Mouse (Mus musculus) right cerebral cortex, postnatal 36 days (tissue): ENCODE data around the gene Caly.
A peak's percentile ranks its signal among the peaks of the same experiment; 100 is the strongest.

Experiments
- DNase-seq, 2 experiments: peaks; one replicate each; pipeline ENCODE4 v3.0.0; 2022; ENCODE audit warnings: low spot score in 2 of 2, mixed read lengths in 1 of 2

Caly gene

DNA sequence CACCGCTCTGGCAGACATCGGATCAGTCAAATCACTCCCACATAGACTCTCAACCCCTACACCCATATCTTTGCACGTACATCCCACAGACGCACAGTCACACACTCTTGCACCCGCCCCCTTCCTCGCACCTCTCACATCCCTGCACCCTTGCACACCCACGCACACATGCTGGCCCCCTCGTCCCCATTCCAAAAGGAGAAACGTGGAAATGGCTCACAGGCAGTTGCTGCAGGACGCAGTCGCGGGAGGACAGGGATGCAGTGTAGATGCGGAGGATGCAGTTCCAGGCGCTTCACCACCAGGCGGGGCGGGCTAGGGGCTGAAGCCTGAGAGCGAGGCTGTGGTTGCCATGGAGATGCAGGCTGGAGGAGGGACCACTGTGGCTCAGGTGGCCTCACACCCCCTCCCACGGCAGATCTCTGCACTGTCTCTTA, at the start of gene Caly:
TSS of gene Caly (minus strand) at position 307 of the 437 bp plus-strand sequence.
- DNase-seq = peak; percentile 95 to 96

DNA sequence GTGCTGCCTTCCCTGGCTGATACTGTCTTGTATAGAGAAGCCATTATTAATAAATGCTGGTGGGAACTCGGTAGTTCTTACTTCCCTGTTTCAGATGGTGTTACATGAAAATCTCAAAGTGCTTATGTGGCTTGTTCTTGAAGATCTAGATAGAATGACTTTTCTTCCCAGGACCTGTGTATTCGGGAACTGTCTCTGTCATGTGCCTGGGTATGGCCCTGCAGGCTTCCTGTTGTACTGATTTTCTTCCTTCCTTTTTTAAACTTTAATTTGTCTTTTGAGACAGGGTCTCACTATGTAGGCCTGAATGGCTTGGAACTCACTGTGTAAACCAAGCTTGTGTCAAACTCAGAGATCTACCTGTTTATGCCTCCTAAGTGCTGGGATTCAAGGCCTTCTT, 45.6 kb upstream of the Caly start:
- no peak for DNase-seq

DNA sequence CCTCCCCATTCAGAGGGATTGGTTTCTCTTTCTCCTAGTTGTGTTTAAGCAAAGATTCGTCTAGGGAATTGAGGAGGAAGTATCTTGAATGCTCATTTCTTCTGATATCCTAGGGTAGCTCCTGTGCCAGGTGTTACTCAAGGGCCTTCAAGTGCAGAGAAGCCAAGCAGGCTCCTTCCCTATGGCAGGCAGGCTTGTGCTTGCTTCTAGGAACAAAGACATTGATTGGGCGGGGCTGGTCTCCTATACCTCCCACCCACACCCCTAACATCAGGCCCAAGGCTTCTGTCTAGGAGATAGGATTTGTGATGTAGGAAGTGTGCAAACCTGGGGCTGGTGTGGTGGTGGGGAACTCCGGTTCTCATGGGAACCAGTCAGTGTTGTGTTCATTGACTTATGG, 44.6 kb upstream of the Caly start:
- no peak for DNase-seq

DNA sequence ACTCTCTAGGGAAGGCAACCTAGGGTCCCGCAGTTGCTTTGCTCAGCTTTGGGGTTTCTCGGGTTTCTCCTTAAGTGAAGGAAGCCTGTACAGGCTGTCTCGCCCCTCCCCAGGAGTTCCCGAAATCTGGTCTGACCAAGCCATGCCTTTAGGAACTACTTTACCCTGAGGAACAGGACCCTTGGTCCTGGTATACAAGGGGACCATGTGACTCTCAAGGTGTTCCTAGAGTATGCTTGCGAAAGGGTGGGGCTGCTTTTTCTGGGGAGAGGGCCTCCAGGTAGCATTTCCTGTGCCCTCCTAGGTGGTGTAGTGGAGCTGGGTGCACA, 43.6 kb upstream of the Caly start:
- no peak for DNase-seq

DNA sequence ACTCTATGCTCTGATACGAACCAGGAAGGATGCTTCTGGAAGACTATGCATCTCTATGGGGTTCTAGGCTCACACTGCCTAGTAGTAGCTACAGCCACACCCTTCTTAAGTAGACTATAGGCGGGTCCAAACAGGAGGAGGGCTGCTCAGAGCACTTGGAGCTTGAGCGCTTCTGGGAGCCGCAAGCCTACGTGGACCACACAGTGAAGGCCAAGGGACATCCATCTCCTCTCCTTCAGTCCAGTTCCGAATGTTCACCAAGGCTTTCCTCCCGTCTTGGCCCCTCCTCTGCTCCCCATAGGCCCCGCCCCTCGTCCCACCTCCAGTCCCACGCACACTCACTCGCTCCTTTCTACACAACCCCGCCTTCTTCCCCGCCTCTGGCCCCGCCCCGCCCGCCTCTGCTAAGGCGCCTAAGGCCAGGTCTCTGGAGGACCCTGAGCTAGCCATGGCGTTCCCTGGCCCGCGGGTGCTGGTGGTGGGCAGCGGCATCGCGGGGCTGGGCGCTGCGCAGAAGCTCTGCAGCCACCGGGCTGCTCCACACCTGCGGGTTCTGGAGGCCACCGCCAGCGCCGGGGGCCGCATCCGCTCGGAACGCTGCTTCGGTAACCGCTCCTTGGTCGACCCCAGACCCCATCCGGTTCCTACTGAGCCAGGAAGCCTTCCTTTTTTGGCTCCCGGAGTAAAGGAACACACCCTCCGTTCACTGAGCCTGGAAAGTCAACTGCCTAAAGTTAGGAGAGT, 43.1 kb upstream of the Caly start:
- peak; percentile 79 to 84 for DNase-seq

DNA sequence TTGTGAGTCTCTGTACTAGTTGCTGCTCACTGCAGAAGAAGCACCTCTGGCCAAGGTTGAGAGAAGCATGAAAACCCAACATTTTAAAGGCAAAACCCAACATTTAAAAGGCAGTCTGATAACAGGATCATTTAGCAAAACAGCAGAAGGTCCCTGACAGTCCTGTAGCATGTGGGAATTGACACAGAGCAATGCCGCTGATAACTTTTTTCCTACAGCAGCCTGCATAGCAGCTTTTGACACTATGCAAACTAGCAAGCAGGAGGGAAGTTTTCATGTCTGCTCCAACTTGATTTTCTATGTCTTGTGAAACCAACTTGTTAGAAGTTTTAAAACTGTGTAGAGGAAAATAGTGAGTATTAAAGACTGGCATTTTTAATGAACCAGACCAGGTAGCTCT, 42.0 kb upstream of the Caly start:
- DNase-seq = no peak

DNA sequence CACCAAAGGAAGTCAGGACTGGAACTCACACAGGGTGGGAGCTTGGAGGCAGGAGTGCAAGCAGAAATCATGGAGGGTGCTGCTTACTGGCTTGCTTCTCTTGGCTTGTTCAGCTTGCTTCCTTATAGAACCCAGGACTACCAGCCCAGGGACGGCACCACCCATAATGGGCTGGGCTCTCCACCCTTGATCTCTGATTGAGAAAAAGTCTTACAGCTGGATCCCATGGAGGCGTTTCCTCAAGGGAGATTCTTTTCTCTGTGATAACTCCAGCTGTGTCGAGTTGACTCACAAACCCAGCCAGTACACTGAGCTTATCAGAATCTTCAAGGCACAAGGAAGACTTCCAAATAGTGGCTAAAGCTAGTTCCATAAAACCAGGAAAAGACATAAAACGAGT, 40.4 kb upstream of the Caly start:
- DNase-seq = no peak

DNA sequence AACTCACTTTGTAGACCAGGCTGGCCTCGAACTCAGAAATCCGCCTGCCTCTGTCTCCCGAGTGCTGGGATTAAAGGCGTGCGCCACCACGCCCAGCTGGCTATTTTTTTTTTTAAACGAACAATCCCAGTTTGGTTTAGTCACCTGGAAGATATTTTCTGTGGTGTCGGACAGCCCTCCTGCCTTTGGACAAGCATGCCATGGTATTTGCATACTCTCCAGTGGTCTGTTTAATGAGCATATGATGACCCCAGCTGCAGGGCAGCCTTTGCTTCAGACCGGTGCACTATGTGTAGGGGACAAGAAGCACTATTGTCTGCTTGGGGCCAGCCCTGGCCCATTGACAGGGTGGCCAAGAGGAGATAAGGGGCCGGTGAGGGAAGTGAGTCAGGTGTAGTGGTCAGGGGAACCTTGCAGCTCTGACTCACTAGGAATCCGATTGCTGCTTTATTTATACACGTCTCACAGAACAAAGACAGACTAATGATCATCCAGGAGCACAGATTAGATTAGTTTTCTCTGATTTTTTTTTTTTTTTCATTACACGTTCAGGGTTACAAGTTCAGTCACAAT, 39.1 kb upstream of the Caly start:
- no peak for DNase-seq

DNA sequence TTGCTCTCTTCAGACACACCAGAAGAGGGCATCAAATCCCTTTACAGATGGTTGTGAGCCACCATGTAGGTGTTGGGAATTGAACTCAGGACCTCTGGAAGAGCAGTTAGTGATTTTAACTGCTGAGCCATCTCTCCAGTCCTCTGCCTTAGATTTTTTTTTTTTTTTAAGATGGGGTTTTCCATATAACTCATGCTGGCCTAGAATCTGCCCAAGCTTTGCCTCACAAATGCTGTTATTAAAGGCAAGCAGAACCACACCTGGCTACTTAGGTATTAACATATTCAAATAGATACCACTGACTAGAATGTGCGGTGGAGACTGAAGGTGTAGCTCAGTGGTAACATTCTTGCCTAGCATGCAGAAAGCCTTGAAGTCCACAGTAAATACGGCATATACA, 38.1 kb upstream of the Caly start:
- DNase-seq = no peak

DNA sequence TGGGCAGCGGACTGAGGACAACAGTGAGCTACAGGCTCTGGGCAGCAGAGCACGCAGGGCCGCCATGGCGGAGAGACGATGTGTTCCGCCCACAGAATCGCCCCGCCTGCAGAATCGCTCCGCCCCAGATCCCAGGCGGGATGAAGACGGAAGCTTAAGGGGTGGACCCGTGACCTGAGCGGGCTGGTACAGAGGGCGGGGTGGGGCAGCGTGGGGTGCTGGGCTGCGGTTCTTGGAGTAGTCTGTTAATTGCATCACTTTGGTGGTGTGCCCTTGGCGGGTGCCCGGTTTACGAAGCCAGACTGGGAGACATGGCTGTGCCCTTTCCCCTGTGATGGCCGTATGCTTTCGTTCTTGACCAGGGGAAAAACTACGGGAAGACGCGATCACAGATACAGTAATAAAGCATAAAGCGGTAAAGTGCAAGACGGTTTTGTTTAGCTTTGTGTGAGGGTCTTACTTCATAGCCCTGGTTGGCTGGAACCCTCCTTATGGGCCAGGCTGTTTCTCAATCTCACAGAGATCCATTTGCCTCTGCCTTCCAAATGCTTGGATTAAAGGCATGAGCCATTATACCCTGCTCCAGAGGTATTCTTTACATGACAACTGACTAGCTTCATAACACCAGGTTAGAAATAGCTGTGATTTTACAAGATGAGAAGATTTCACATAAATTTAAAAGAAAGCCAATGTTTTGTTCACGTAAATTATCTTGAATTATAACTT, 34.1 kb upstream of the Caly start, which contains the start of gene Echs1:
TSS of gene Echs1 (minus strand) at position 148 of the 726 bp plus-strand sequence.
- peak; percentile 79 to 82 for DNase-seq

DNA sequence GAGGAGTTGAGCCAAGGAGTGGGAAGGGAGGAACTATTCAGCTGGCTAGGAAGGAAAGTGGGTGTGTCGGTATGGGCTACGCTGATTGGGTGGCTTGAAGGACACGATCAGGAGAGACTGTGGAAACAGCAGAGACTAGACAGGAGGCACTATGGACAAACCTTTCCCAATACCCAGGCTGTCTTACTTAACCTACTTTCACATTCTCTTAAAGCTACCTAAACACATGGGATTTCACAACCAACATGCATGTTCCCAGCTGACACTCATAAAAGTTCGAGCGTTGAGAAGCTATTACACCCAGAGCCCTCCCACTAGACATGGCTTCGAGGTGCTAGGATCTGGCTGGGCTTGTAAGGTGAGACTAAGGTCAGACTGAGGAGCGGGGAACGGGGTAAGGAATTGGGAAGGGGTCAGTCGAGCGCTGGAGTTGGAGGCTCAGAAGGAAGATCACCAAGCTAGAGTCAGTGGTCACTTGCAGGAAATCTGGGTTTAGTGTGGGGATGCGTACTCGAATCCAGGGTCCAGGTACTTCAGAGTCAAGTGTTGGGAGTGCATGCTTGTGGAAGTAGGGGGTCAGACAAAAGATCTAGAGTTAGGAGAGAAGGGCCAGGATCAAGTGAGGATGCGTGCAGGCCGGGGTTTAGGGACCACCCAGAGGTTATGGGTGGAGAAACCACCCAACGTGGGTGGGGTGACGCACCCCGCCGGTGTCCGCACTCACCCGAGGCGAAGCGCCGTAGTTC, 33.4 kb upstream of the Caly start, which contains the start of gene Paox:
TSS of gene Paox (plus strand) at position 217 of the 746 bp plus-strand sequence.
- DNase-seq = peak; percentile 33 to 55

DNA sequence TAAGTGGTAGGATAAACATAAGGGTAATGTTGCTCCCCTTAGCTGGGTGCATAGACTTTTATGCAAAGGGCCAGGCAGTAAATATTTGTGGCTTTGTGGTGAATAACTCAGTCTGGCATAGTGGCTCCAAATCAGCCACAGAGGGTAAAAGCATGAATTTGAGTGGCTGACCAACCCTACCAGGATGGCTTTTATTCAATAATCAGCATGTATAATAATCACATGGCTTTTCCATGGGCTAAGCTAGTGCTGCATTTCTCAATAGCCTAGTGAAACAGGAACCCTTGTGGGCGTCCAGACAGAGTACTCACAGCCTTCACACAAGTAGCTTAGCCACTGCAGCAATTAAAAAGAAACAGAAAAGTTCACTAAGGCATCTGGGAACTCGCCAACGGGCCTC, 29.6 kb upstream of the Caly start:
- no peak for DNase-seq

DNA sequence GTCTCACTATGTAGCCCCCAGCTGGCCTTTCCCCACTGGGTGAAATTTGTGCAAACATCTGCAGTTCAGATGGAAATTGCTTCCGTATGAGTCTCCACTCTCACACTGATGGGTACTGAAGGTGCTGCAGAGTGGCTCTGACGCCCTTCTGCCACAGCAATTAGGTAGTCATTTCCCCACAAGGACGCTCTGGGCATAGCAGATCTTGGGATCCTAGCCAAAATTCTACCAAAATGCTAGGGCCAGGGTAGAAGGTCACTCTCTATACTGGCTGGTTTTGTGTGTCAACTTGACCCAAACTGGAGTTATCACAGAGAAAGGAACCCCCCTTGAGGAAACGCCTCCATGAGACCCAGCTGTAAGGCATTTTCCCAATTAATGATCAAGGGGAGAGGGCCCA, 21.7 kb upstream of the Caly start:
- DNase-seq = no peak

DNA sequence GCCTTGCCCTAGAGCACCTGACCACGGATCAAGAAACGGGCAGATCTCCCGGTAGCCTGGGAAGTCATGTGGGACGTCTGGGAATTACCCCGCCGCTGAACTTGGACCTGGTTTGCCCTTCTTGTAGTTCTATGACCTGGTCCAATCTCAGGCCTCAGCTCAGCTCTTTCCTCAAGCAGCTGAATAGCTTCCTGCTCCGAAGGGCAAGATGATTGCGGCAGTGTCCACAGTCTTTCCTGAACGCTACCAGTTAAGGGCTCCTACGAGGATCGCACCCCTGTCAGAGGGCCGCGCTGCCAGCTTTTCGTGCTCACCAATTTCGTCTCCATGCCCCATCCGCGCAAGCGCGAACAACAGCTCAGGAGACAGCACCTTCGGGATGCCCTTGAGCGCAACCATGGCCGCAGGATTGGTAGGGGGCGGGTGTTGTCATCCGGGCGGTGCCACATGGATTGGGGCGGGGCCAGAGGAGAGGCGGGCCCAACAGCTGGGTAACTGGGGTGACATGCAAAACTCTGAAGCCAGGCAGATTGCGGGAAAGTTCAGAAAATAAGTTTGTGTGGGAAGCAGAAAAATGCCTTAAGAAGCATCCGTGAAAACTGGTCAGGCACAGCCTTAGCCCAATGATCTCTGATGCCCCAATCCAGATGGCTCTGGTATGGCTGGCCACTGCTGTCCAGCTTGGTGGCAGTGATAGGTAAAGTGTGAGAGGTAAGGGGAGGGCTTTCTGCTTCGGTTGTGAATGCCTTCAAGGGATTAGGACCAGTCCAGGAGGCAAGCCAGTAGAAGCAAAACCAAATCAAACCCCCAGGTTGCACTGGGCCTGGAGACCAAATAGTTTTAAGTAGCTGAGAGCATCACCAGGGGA, 19.9 kb upstream of the Caly start, which contains the start of gene Fuom:
TSS of gene Fuom (minus strand) at position 449 of the 868 bp plus-strand sequence.
- peak; percentile 78 to 81 for DNase-seq

DNA sequence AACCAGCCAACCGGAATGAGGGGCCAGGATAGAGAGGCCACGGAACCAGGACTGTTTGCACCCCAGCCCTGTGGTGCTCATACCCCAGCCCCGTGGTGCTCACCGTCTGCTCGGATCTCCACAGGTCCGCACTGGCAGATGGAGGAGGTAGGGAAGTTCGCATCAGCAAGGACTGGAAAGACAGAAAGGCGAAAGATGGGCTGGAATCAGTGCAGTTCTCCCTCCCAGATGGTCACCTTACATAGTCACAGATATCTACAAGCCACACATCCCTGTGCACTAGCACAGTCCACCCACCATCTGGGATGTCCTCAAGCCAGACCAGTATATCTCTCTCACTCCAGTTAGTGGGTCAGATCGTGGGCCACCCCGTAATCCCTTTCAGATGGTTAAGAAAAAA, 19.1 kb upstream of the Caly start:
- no peak for DNase-seq

DNA sequence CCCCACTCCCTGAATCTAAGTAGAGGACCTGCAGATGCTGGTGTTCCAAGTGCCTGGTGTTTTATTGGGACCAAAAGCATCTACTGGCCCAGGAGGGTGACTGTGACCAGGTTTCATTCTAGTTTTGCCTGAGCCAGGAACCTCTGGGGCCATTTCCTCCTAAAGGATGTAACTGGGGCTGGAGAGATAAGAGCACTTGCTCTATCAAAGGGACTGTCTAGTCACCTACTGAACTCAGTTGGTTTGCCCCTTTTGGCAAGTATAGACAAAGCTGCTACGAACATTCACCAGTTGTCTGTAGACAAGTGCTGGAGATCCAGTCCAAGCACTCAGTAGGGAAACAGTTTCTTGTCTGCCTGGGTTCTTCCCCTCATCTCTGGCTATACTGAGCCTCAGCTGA, 16.1 kb upstream of the Caly start:
- no peak for DNase-seq

DNA sequence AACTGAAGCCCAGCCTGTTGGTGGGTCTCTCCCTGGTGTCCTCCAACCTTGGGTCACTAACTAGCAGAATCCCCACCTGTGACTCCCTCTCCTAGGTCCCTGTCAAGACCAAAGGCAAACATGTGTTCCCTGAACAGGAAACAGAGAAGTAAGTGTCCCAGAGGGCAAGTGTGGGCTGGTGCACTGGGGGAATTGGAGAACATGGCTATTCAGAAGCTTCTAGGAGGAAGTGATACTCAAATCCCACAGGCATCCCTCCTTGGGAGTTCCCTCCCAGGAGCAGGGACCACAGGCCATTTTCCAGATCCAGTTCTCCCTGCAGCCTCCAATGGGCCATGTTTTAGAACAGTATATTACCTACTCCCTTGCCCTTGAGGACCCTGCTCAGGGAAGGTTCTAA, 13.7 kb upstream of the Caly start:
- DNase-seq = no peak

DNA sequence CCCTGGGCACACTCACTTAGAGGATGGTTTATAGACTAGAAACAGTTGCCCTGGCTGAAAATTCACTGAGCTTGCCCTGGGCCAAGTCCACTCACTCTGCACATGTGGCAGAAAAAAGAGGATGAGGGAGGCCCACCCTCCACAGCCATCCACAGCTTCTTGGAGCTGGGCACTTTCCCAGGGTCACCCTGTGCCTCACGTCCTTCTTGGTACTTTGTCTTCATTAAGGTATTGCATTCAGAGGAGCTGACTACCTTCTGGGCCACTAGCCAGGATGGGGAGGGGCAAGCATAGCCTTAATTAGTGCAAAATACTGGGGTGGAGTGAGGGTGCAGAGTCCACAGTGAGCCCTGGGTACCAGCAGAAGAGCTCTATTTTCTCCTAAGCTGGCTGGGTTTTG, 13.2 kb upstream of the Caly start:
- no peak for DNase-seq

DNA sequence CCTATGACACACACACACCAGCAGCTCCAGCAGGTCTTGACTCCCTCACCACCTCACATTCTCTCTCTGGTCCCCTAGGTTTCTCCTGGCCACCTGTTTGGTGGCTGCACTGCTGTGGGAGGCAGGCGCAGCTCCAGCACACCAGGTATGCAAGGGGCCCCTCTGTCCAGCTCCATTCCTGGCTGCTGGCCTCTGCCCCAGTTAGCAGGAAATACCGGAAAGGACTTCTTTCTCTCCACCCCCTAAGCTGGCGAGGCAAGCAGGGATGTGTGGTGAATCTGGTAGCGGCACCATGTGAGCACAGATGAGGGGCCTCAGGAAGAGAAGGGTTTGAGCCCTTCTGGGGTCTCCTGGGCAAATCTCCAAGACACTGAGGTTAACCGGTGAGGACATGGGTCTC, 12.6 kb upstream of the Caly start:
- no peak for DNase-seq

DNA sequence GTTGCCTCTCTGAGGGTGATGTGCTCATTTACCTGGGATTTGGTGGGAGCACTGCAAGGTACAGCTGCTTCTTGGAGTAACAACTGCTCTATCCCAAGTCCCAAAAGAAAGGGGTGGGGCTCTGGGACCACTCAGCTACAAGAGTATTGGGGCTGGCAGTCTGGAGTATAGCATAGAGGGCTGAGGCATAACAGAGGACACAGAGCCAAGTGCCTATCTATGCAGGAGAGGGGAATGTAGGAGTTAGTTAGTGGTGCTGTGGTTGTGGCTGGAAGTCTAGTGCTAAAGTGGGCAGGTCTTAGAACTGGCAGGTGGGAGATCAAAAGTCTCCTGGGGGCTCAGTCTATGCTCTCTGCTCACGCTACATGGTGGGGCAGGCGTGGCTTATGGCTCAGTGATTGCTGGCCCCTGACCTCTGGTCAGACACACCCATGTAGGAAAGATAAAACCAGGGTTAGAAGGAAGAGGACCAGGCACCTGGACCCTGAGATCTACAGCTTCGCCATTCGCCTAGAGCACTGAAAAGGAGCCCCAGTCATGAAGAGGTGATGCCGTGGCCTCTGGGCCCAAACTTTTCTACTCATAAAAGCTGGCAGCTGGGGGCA, 10.7 kb upstream of the Caly start, which contains the start of gene Prap1:
TSS of gene Prap1 (plus strand) at position 472 of the 605 bp plus-strand sequence.
- no peak for DNase-seq

DNA sequence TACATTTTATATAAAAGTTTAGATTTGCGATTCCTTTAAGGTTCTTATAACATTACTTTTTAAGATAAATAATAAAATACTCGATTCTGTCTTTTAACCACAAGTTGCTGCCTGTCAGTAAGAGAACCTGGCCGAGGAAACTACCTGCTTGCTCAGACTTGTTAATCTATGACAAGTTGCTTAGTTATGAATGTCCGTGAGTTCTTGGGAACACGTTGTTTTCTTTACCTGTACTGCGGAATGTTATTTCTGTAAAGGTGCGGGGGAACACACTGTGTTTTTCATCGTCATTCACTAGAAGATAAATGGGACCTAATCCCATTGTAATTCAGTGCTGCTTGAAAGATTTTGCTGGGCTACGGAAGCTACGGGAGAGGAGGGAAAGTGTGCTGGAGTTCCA, 8.3 kb upstream of the Caly start:
- no peak for DNase-seq
